Mouse (Mus musculus): ENCODE measurements around the gene Rbms3.

The Rbms3 gene

GRCm38 (mm10) chr9:117178366-117178765 is 451.3 kb downstream of the Rbms3 start:
- DNase-seq = no peak

- DNase-seq = no peak
Measured at GRCm38 (mm10) chr9:117172526-117172925, 457.2 kb downstream of the Rbms3 start.

- no peak for DNase-seq
Measured at GRCm38 (mm10) chr9:117169196-117169595, 460.5 kb downstream of the Rbms3 start.

- no peak for DNase-seq
Measured at GRCm38 (mm10) chr9:117163143-117163542, 466.6 kb downstream of the Rbms3 start.

- no peak for DNase-seq
Measured at GRCm38 (mm10) chr9:117161150-117161549, 468.6 kb downstream of the Rbms3 start.

- no peak for DNase-seq
Measured at GRCm38 (mm10) chr9:117156330-117156905, 473.3 kb downstream of the Rbms3 start.

GRCm38 (mm10) chr9:117154590-117154989 is 475.1 kb downstream of the Rbms3 start:
- DNase-seq = no peak

- DNase-seq = peak; percentile 12 to 27
Measured at GRCm38 (mm10) chr9:117153686-117154274, 475.9 kb downstream of the Rbms3 start.

GRCm38 (mm10) chr9:117151951-117152350 is 477.8 kb downstream of the Rbms3 start:
- DNase-seq = no peak

- DNase-seq = no peak
Measured at GRCm38 (mm10) chr9:117144057-117144723, 485.5 kb downstream of the Rbms3 start.

- no peak for DNase-seq
Measured at GRCm38 (mm10) chr9:117139971-117140370, 489.7 kb downstream of the Rbms3 start.

GRCm38 (mm10) chr9:117136410-117136809 is 493.3 kb downstream of the Rbms3 start:
- no peak for DNase-seq

GRCm38 (mm10) chr9:117134043-117134442 is 495.7 kb downstream of the Rbms3 start:
- no peak for DNase-seq

- DNase-seq = no peak
Measured at GRCm38 (mm10) chr9:117126816-117127215, 502.9 kb downstream of the Rbms3 start.

- DNase-seq = no peak
Measured at GRCm38 (mm10) chr9:117125844-117126243, 503.9 kb downstream of the Rbms3 start.

GRCm38 (mm10) chr9:117121572-117121971 is 508.1 kb downstream of the Rbms3 start:
- no peak for DNase-seq

- DNase-seq = no peak
Measured at GRCm38 (mm10) chr9:117117181-117117729, 512.5 kb downstream of the Rbms3 start.

- DNase-seq = no peak
Measured at GRCm38 (mm10) chr9:117115609-117116008, 514.1 kb downstream of the Rbms3 start.

GRCm38 (mm10) chr9:117113592-117113991 is 516.1 kb downstream of the Rbms3 start:
- DNase-seq = no peak

GRCm38 (mm10) chr9:117107926-117108325 is 521.8 kb downstream of the Rbms3 start:
- no peak for DNase-seq

GRCm38 (mm10) chr9:117102198-117102930 is 527.3 kb downstream of the Rbms3 start:
- DNase-seq = no peak

GRCm38 (mm10) chr9:117100181-117100580 is 529.5 kb downstream of the Rbms3 start:
- no peak for DNase-seq

GRCm38 (mm10) chr9:117093551-117093950 is 536.2 kb downstream of the Rbms3 start:
- DNase-seq = no peak
